Mouse (Mus musculus) testis, adult 2 months (tissue): ENCODE data around the gene Car5a.

Experiments used
- CTCF ChIP-seq: fragments of 200-500 bp; IDR thresholded peaks from 2 replicates; pipeline ENCODE4 v1.5.1; 2012; ENCODE audit warnings: low read depth, mild to moderate bottlenecking, inconsistent platforms, low read length, moderate library complexity; ENCODE audit not compliant: control insufficient read depth, insufficient read depth, insufficient replicate concordance
- POLR2A ChIP-seq: fragments of 200-500 bp; IDR thresholded peaks from 2 replicates; pipeline ENCODE4 v1.6.1; 2012; ENCODE audit warnings: low read depth, mild to moderate bottlenecking, inconsistent platforms, low read length, moderate library complexity; ENCODE audit not compliant: control insufficient read depth

- no peak for TF ChIP-seq POLR2A
- TF ChIP-seq CTCF: no peak
These were observed 76.5 kb downstream of the Car5a start for GRCm38 (mm10) chr8:121868196-121868595.
